Mouse (Mus musculus): ENCODE measurements around the gene Rbbp6.

The Rbbp6 gene

GRCm38 (mm10) chr7:122972006-122972689 lies 6.7 kb downstream of the Rbbp6 start:
- DNase-seq = no peak

GRCm38 (mm10) chr7:122979514-122979913 lies 14.0 kb downstream of the Rbbp6 start:
- DNase-seq = no peak

- no peak for DNase-seq
Observed at GRCm38 (mm10) chr7:122998189-122998588, 32.7 kb downstream of the Rbbp6 start.

DNA sequence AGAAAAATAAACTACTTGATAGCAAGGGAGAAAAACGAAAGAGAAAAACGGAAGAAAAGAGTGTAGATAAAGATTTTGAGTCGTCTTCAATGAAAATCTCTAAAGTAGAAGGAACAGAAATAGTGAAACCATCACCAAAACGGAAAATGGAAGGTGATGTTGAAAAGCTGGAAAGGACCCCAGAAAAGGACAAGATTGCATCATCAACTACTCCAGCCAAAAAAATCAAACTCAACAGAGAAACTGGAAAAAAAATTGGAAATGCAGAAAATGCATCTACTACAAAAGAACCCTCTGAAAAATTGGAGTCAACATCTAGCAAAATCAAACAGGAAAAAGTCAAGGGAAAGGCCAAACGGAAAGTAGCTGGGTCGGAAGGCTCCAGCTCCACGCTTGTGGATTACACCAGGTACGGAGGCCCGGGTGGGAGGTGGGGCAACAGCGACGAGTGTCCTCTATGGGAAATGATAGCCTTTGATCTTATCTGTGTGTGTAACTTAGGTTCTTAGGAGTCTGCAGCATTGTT lies 34.4 kb downstream of the Rbbp6 start:
- no peak for DNase-seq

DNA sequence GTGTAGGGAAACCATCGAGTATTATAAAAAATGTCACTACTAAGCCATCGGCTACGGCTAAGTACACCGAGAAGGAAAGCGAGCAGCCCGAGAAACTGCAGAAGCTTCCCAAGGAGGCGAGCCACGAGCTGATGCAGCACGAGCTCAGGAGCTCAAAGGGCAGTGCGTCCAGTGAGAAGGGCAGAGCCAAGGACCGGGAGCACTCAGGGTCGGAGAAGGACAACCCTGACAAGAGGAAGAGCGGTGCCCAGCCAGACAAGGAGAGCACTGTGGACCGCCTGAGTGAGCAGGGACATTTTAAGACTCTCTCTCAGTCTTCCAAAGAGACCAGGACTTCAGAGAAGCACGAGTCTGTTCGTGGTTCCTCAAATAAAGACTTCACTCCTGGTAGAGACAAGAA lies 35.3 kb downstream of the Rbbp6 start:
- DNase-seq = no peak

- DNase-seq = no peak
Observed at GRCm38 (mm10) chr7:123001341-123002027, 36.0 kb downstream of the Rbbp6 start.

GRCm38 (mm10) chr7:123002028-123002410 lies 36.5 kb downstream of the Rbbp6 start:
- no peak for DNase-seq

DNA sequence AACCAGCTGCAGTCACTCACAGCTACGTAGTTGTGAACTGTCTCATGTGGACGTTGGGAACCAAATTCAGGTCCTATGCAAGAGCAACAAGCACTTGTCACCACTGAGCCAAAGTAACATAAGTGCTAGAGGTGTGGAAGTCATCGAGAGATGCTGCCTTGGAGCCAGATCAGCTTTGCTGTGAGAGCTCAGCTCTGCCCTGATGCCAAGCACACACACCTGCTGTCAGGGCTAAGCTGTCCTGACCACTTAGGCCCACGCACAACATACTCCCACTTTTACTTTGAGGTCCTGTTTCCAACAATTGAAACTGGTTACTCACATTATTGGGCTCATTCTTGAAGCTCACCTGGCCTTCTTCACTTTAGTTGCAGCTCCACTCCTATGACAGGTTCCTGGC lies 37.7 kb downstream of the Rbbp6 start:
- no peak for DNase-seq

DNA sequence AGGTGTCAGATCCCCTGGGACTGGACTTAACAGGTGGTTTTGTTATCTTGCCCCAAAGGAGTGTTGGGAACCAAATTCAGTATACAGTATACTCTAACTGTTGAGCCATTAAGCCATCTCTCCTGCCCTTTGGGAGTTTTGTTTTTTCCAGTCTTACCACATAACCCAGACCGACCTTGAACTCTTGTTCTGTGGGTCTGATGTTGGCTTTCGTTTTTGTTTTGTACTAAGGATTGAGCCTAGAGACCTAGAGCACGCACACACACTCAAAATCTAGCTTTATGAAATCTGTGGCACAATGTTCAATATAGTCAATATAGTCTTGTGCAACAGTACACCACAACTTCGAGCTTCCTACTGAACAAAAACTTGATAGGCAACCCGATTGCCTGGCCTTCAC lies 39.0 kb downstream of the Rbbp6 start:
- no peak for DNase-seq

- DNase-seq = no peak
Observed at GRCm38 (mm10) chr7:123006251-123006650, 40.8 kb downstream of the Rbbp6 start.

DNA sequence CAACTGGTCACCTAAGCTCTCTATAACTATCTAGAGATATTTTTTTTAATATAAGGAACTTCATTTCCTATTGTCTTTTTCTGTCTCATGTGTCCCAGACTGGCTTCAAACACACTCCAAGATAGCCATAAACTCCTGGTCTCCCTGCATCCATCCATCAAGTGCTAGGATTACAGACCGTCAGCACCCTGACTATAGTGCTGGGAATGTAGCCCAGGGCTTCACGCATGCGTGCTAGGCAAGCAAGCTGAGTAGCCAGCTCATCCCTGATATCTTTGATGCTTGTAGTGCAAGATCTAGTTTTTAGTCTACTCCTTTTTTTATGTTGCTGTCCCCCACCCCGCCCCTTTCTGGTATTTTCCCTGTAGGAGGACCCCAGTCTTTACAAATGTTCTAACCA lies 42.3 kb downstream of the Rbbp6 start:
- DNase-seq = no peak

DNA sequence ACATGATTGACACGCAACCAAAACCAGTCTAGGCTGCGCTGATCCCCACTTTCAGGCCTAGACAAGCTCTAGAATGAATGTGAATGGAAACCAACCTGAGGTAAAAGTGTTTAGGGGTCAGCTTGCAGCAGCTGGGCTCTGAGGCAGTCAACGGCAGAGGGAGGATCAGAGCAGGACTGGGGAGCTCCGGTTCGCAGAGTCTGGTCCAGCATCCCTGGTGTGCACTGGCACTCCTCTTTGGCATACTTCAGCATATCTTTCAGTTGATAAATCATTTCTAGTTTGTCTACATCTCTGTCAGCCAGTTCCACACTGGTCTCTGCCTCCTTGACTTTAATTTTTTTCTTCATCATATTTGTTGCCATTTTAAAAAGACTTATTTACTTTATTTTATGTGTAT lies 48.0 kb downstream of the Rbbp6 start:
- no peak for DNase-seq

DNA sequence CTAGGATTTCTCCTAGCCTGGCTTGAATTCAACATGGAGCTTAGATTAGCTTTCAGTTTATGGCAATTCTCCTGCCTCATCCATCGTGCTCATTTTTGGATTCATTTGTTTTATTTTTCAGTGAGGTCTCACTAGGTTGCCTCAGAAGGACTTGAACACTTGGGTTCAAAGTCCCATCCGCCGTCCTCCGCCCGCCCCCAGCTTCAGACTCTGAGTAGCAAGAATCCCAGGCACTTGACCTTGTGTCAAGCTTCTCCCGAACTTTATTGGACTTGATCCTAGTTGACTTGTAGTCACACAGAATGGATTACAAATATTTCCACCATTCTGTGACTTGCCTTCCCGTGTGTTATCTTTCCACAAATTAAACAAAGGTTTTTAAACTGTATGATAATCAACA lies 49.2 kb downstream of the Rbbp6 start:
- DNase-seq = no peak

DNA sequence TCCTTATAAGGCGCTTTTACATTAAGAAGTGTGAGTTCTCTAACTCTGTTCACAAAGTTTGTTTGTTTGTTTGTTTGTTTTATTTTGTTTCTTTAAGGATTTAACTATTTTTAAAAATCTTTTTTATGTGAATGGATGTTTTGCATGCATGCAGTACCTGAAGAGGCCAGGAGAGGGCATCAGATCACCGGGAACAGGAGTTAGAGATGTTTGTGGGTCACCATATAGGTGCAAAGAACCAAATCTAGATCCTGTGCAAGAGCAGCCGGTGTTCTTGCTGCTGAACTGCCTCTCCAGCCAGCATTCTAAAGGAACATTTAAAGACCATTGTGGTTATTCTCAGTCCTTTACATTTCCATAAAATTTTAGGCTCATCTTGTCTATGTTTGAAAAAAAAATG lies 52.1 kb downstream of the Rbbp6 start:
- peak; percentile 40 for DNase-seq

- no peak for DNase-seq
Observed at GRCm38 (mm10) chr7:123025123-123025522, 59.6 kb downstream of the Rbbp6 start.

DNA sequence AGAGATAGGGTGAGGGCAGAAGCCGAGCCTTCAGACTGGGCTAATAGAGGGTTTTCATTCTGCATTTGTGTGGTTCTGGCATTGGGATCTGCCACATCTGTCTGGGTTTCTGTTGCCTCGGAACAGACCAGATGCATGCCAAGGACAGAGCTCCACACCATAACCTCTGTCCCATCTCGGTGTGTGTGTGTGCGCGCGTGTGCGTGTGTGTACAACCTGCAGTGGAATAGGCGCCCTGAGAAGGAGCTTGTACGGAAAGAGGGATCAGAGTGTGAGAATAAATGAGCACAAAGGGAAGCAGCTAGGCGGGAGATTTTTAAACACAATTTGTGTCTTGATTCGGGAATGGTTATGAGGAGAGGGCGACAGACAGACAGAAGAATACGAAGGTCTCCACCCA lies 64.8 kb downstream of the Rbbp6 start:
- no peak for DNase-seq

- peak; percentile 74 for DNase-seq
Observed at GRCm38 (mm10) chr7:123030709-123031181, 65.3 kb downstream of the Rbbp6 start.

GRCm38 (mm10) chr7:123031211-123031743 lies 65.8 kb downstream of the Rbbp6 start:
- DNase-seq = peak; percentile 22

GRCm38 (mm10) chr7:123035314-123035713 lies 69.8 kb downstream of the Rbbp6 start:
- no peak for DNase-seq

GRCm38 (mm10) chr7:123039302-123039701 lies 73.8 kb downstream of the Rbbp6 start:
- DNase-seq = no peak

DNA sequence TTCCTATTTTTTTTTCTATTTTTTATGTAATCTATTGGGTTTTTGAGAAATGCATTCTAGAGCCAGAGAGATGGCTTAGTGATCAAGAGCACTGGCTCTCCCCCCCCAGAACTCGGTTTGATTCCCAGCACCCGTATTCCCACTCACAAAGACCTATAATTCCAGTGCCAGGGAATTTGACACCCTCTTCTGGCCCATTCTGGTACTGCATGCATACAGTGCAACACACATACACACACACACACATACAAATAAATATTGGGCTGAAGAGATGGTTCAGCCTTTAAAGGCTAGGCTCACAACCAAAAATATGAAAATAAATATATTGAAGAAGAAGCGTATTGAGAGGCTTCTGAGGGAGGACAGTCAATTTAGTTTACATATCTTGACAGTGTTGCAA lies 79.7 kb downstream of the Rbbp6 start:
- no peak for DNase-seq

- DNase-seq = no peak
Observed at GRCm38 (mm10) chr7:123046473-123047091, 81.1 kb downstream of the Rbbp6 start.

Measured in right cerebral cortex, postnatal 4 days (tissue).